Mouse (Mus musculus) urinary bladder, postnatal 10 days (tissue): ENCODE data around the gene Gsg1l2.

Source experiments
- DNase-seq: peaks from one replicate; pipeline ENCODE4 v3.0.0; 2022; ENCODE audit warnings: low spot score

Gene Gsg1l2

GRCm38 (mm10) chr11:67774379-67774778 is at the start of gene Gsg1l2:
Gsg1l2 (plus strand) TSS chr11:67774608.
- DNase-seq = no peak

DNA sequence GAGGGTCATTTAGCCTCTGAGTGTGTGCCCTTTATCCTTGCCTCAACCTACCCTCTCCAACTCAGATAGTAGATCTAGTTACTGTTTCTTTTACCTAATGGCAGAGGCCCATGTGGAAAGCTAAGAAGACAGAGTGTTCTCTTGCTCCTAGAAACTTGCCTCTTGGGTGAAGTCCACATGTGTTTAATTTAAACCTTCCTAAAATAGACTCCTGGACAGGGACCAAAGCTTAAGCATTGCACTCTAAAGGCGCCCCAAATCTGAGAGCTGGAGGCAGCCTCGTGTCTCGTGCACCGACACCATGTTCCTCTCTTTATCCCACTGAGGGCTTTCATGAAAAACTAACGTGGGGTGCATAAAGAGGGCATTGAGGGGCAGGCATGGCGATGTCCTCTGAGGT is 47.3 kb upstream of the Gsg1l2 start:
- no peak for DNase-seq

GRCm38 (mm10) chr11:67728726-67729125 is 45.7 kb upstream of the Gsg1l2 start:
- DNase-seq = no peak

- no peak for DNase-seq
These were observed 43.4 kb upstream of the Gsg1l2 start for GRCm38 (mm10) chr11:67731056-67731455.

- DNase-seq = no peak
These were observed 40.7 kb upstream of the Gsg1l2 start for GRCm38 (mm10) chr11:67733726-67734125.

GRCm38 (mm10) chr11:67734597-67734996 is 39.8 kb upstream of the Gsg1l2 start:
- DNase-seq = no peak

- no peak for DNase-seq
These were observed 36.1 kb upstream of the Gsg1l2 start for GRCm38 (mm10) chr11:67738345-67738744.

GRCm38 (mm10) chr11:67738846-67739490 is 35.4 kb upstream of the Gsg1l2 start:
- no peak for DNase-seq

DNA sequence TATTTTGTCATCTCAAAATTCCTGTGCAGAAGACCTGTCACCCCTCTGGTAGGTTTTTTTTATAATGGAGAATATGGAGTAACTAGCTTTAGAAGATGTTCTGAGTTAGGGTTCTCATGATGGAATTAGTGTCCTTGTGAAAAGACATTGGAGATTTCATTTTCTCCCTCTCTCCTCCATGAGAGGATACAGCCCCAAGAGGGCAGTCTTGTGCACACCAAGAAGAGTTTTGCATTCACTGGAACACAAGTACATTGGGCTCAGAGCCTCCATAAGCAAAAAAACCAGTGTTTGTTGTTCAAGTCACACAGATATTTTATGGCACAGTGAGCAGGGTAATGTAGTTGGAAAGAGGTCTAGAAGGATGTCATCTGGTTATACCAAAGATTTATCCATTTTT is 32.8 kb upstream of the Gsg1l2 start:
- DNase-seq = no peak

DNA sequence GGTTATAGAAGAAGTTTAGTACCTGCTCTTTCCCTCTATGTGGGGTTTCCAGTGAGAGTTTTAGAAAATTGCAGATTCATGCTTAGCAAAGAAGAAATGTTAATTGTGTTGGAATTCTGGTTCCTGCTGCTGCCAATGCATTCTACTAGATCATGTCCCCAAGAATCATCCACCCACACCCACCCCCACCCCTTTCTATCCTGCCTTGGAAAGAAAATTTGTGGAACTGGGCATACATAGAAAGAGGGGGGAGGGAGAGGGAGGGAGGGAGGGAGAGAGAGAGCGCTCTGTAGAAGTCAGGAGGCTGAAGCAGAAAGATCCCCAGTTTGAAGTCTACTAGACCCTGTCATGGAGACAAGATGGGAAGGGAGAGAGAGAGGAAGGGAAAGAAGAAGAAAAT is 18.1 kb upstream of the Gsg1l2 start:
- DNase-seq = no peak

GRCm38 (mm10) chr11:67757373-67758167 is 16.8 kb upstream of the Gsg1l2 start:
- no peak for DNase-seq

DNA sequence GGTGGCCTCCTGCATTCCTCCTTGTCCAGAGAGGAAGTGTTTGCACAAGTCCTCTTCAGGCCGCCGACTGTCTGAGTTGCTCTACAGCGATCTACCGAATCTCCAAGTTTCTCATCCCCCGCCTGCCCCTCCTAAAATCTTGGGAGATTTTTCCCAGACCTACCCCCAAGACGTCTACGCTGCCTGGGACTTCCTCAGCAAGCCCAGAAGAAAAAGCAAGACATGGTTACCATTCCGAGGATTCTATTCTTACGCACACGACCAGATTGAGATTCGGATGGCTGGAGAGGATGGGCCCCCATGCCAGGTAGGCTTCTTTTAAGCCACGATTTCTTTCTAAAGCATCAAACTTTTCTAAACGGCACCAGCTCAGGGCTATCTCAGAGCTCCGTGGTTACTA is 3.4 kb upstream of the Gsg1l2 start, which contains the start of gene Glp2r:
Gene Glp2r (minus strand): TSS at position 101 of the 400 bp plus-strand sequence.
- no peak for DNase-seq

DNA sequence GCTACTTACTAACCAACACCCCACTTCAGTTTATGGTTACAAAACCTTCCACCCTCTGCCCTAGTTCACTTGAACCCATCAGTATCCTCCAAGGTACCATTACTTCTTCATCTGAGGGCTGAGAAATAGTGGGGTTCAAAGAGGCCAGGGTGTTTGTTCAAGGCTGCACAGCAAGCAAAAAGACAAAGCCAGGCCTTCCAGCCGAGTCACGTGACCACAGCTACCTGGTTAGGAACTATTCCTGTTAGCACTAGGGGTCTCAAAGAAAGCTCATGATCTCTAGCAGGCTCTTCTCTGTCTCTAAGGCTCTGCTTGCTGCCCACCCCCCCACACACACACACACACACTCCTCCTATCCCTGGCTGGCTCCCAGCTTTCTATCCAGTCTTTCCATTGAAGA is 2.7 kb upstream of the Gsg1l2 start:
- DNase-seq = no peak

- no peak for DNase-seq
These were observed 1.8 kb upstream of the Gsg1l2 start for GRCm38 (mm10) chr11:67772577-67772976.

DNA sequence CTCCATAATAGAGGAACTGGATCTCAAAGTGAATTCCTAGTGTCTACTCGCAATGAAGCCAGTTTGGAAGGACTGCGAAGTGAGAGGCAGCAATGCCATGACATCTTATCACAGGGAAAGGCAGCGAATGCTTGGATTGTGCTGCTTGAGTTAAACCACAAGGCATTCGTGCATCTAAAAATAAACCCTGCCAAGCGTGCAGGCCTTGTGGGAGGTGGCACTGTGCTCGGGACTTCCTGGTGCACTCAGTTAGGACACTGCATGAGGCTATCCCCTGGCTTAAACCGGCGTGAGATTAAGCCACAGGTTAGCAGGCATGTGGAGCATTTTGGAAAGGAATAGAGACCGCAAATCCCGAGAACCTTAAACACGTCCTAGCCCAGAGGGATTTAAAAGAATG is 15.8 kb downstream of the Gsg1l2 start:
- DNase-seq = no peak

DNA sequence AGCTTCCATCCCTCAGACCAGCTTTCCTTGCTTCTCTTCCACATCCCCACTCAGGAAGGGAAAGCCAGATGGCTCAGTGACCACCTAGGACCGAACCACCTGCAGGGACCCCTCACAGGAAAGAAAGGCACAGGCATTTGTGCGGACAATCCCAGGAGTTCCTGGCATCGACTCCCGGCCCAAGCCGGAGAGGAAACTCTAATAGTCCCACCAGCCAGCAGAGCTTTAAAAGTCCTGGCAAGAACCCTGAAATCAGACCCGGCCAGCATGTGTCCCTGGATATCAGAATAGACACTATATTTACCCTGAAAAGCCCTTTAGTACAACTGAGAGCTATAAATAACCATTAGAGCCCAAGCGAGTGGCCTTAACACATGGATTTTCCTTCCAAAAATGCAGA is 23.5 kb downstream of the Gsg1l2 start, which contains the start of gene Dhrs7c:
Gene Dhrs7c (plus strand): TSS at position 257 of the 400 bp plus-strand sequence.
- no peak for DNase-seq

DNA sequence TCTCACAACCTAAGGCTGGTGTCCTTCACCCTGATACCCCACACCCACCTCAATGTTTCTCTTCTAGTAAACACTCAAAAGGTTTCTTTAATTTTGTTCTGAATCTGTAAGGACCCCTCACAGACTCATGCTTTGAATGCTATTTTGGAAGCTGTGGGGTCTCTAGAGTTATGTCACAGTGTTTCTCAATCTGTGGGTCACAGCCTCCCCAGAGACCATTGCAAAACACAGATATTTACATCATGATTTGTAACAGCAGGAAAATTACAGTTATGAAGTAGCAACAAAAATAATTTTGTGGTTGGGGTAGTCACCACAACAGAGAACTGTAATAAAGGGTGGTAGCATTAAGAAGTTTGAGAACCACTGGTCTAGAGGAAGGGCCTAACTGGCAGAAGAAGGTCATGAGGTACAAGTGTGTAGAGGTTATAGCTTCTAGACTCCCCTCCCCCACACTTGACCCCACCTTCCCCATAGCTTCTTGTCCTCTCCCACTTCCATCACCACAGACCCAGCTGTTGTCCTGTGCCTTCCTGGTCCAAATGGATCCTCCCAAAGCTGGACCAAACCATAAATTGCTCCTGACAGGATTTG is 25.8 kb downstream of the Gsg1l2 start:
- DNase-seq = no peak

DNA sequence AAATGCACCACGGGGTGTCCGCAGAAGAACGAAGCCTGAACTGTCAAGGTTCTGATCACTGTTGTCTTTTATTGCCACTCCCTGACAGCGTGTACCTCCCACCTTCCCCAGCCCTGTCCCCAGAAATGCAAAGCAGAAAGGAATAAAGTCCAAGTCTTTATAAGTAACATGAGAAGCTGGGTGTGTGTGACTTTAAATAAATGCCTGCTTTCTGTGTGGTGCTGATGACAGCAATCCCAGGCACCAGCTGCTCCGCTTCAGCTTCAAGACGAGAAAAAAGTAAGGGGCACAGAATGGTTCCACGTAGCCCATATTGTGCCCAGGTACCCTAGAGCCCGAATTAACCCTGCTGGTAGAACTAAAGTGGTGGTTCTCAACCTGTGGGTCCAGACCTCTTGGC is 26.8 kb downstream of the Gsg1l2 start:
- no peak for DNase-seq

- no peak for DNase-seq
These were observed 31.1 kb downstream of the Gsg1l2 start for GRCm38 (mm10) chr11:67805538-67805937.

- DNase-seq = no peak
These were observed 32.6 kb downstream of the Gsg1l2 start for GRCm38 (mm10) chr11:67806832-67807597.

DNA sequence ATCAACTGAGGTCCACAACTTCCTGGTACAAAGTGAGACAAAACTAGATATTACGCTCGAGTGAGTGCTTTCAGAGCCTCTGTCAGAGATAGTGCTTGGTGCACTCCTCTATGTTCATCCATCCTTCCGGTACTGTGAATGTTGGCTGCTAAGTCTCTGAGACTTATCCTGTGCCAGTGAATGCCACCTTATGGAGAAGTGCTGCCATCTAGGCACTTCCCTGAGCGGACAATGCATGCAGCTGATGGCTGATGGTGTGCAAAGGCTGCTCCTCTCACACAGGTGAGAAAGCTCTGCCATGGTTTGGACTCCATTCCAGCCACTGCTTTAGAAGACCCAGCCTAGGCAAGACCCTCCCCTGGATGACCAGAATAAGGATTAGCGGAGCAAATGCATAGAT is 33.6 kb downstream of the Gsg1l2 start:
- DNase-seq = no peak

DNA sequence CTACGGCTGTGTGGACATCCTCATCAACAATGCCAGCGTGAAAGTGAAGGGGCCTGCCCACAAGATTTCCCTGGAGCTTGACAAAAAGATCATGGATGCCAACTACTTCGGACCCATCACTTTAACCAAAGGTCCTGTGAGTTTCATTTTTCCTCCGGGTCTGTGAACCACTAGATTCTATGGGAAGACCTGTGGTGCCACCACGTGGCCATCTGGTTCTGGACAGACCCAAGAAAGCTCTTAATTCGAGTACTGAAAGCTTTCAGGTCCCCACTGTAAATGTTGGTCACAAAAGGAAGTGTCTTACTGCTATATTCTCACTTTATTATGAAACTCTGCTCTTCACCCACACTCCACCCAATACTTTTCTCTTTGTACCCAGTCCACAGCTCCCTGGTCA is 37.1 kb downstream of the Gsg1l2 start:
- DNase-seq = no peak
